In the genomic region with DNA sequence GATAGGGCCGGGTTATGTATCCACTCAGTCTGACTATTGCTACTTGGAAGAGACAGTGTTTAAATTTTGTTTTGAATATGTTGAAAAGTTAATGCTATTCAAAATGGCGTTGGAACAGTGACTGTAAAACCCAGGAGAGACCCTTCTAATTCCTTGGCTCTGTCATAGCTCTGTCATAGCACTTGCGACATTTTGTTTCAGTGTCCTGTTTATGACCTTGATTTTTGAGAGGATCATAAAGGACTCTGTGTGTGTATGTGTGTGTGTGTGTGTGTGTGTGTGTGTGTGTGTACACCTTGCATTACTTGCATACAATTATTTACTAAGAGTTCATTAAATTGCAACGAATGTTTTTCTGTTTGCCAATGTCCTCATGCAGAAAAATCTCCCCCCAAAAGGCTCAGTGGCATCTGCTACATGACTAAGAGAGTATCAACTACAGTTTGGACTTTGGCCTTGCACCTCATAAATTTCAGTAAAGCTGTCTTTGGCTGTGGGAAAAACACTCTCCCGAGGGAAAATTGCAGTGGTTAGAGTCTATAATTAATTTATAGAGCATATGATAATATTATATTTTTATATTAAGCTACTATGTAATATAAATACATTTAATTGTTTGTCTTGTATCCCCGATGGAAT, we compare ENCODE assay signal across 22 mouse cellular contexts. TPM values are rescaled to one million over a fixed set of nuclear protein-coding genes. Genes with fewer than 3 reads are reported as not detected.
DNase-seq lines count a peak whose midpoint lies in the region; ATAC-seq and TF ChIP-seq lines count a peak whose summit lies in the region.
"Had no signal": no experiment of that assay in that cellular context is flagged by ENCODE, and none has a peak within 500 bp of the region (broad histone marks: within the 10 kb centered on the region; RNA-seq: fewer than 3 reads in every experiment).

No protein-coding gene starts in this region.

- no peaks in the 10 kb centered on the region for H3K27me3 ChIP-seq in intestine, embryonic 14.5 days (replicated peaks; ENCODE audit: control insufficient read depth, insufficient read depth, low read length)
- H3K27me3 ChIP-seq in intestine, postnatal 0 days (replicated peaks; ENCODE audit: control insufficient read depth, insufficient read depth, low read length): no peaks in the 10 kb centered on the region
- no peaks in the 10 kb centered on the region for H3K27me3 ChIP-seq in hindbrain, embryonic 13.5 days
- H3K27me3 ChIP-seq: forebrain, embryonic 13.5 days; heart, embryonic 13.5 days; hindbrain, embryonic 15.5 days had no signal

- WGBS in intestine, embryonic 14.5 days: 68% methylated on average over 6 of the region's 6 CpGs
- 52% methylated on average over 6 of the region's 6 CpGs for WGBS in intestine, postnatal 0 days
- WGBS in hindbrain, embryonic 13.5 days: 84% methylated on average over 6 of the region's 6 CpGs

- no peak overlapping the region for H3K4me2 ChIP-seq in intestine, embryonic 14.5 days (ENCODE audit: low read length)
- no peak overlapping the region for H3K4me2 ChIP-seq in intestine, postnatal 0 days (replicated peaks; ENCODE audit: low read depth)
- H3K4me2 ChIP-seq in hindbrain, embryonic 13.5 days: no peak overlapping the region
- H3K4me2 ChIP-seq: forebrain, embryonic 13.5 days; heart, embryonic 13.5 days; hindbrain, embryonic 15.5 days had no signal

- H3K9me3 ChIP-seq in intestine, embryonic 14.5 days (ENCODE audit: control insufficient read depth, low read length): no peaks in the 10 kb centered on the region
- H3K9me3 ChIP-seq in intestine, postnatal 0 days (ENCODE audit: control insufficient read depth): no peaks in the 10 kb centered on the region
- peaks cover 6% of the 10 kb centered on the region; the same call in 1 of the 2 replicates for H3K9me3 ChIP-seq in hindbrain, embryonic 13.5 days
- H3K9me3 ChIP-seq: forebrain, embryonic 10.5 days; forebrain, embryonic 13.5 days; heart, embryonic 13.5 days; hindbrain, embryonic 15.5 days had no signal

- H3K4me1 ChIP-seq in intestine, embryonic 14.5 days (replicated peaks; ENCODE audit: control insufficient read depth, insufficient read depth, low read length): no peaks in the 10 kb centered on the region
- no peaks in the 10 kb centered on the region for H3K4me1 ChIP-seq in intestine, postnatal 0 days (replicated peaks; ENCODE audit: control insufficient read depth, insufficient read depth, low read length)
- no peaks in the 10 kb centered on the region for H3K4me1 ChIP-seq in hindbrain, embryonic 13.5 days (replicated peaks)
- H3K4me1 ChIP-seq: forebrain, embryonic 10.5 days; forebrain, embryonic 13.5 days; heart, embryonic 13.5 days; hindbrain, embryonic 15.5 days had no signal

- H3K27ac ChIP-seq in intestine, embryonic 14.5 days (ENCODE audit: low read depth): no peak overlapping the region
- H3K27ac ChIP-seq in intestine, postnatal 0 days (ENCODE audit: low read depth, low read length): no peak overlapping the region
- no peak overlapping the region for H3K27ac ChIP-seq in hindbrain, embryonic 13.5 days
- H3K27ac ChIP-seq: forebrain, embryonic 10.5 days; forebrain, embryonic 13.5 days; heart, embryonic 13.5 days; hindbrain, embryonic 15.5 days had no signal

- H3K4me3 ChIP-seq in intestine, embryonic 14.5 days (ENCODE audit: low read depth, low read length): no peak overlapping the region
- no peak overlapping the region for H3K4me3 ChIP-seq in intestine, postnatal 0 days (ENCODE audit: low read depth, low read length)
- no peak overlapping the region for H3K4me3 ChIP-seq in hindbrain, embryonic 13.5 days
- H3K4me3 ChIP-seq: forebrain, embryonic 10.5 days; forebrain, embryonic 13.5 days; gastrocnemius, adult 2 months; heart, embryonic 13.5 days; hindbrain, embryonic 15.5 days had no signal

- H3K9ac ChIP-seq in intestine, embryonic 14.5 days (ENCODE audit: low read length): no peak overlapping the region
- H3K9ac ChIP-seq in intestine, postnatal 0 days (ENCODE audit: low read depth, low read length): no peak overlapping the region
- no peak overlapping the region for H3K9ac ChIP-seq in hindbrain, embryonic 13.5 days
- H3K9ac ChIP-seq: forebrain, embryonic 13.5 days; heart, embryonic 13.5 days; hindbrain, embryonic 15.5 days had no signal

- H3K36me3 ChIP-seq in intestine, embryonic 14.5 days (ENCODE audit: control insufficient read depth, insufficient read depth, low read length): no peaks in the 10 kb centered on the region
- no peaks in the 10 kb centered on the region for H3K36me3 ChIP-seq in intestine, postnatal 0 days (ENCODE audit: control insufficient read depth, insufficient read depth)
- no peaks in the 10 kb centered on the region for H3K36me3 ChIP-seq in hindbrain, embryonic 13.5 days
- H3K36me3 ChIP-seq: forebrain, embryonic 10.5 days; heart, embryonic 13.5 days; hindbrain, embryonic 15.5 days had no signal

- TF ChIP-seq CTCF in intestine, postnatal 0 days (IDR thresholded peaks at IDR 0.05; ENCODE audit: low read depth): no peak

- DNase-seq in adrenal gland, adult 2 months: peak; percentile 12
- no peak for DNase-seq in adrenal gland, adult 8-10 months
- no peak for DNase-seq in intestine, embryonic 14.5 days (ENCODE audit: low spot score)
- DNase-seq in lung, postnatal 10 days: peak; percentile 11
- DNase-seq in lung, postnatal 4 days: no peak
- DNase-seq: adrenal gland, postnatal 25 days; cerebellum, adult 18-20 months; cerebellum, adult 9-10 months; cerebellum, postnatal 14 days; gastrocnemius, adult 2 months; gastrocnemius, postnatal 14 days; heart, adult 18-20 months; heart, postnatal 14 days; heart, postnatal 4 days had no signal

- 0 out of 2 replicates have a peak, but pooled peaks have one; percentile 27 for ATAC-seq in intestine, embryonic 14.5 days (replicated peaks; ENCODE audit: low FRiP score, low TSS enrichment, low read depth)
- ATAC-seq in intestine, postnatal 0 days: no peak
- no peak for ATAC-seq in hindbrain, embryonic 13.5 days (ENCODE audit: low FRiP score)
- ATAC-seq: activated CD4-positive, CD25-positive, alpha-beta regulatory T cell, adult 4 months; forebrain, embryonic 13.5 days; forebrain, embryonic 16.5 days had no signal

RNA-seq across cellular contexts. Expression of a gene that starts 17.0 kb away (rescaled TPM):
- total RNA-seq in adrenal gland, adult 2 months (2021): 10 to 100 TPM; 19.0 to 30.9 TPM
- polyA plus RNA-seq in adrenal gland, adult 2 months (2012; rRNA removed): 56.3 and 92.5 TPM in 2 replicates
- total RNA-seq in adrenal gland, adult 8-10 months (2022): 10 to 100 TPM; 20.2 to 23.5 (median 21.2) TPM
- 31.2 and 36.8 TPM in 2 replicates for polyA plus RNA-seq in intestine, embryonic 14.5 days (2014; fragmentation: Nextera tagmentation; extraction: Ambion mirVana)
- polyA plus RNA-seq in intestine, postnatal 0 days (2015; fragmentation: Nextera tagmentation; extraction: Ambion mirVana): 28.0 and 34.5 TPM in 2 replicates
- 109 and 119 TPM in 2 replicates for polyA plus RNA-seq in hindbrain, embryonic 13.5 days (2015; fragmentation: Nextera tagmentation; extraction: Ambion mirVana)

RNA-seq across cellular contexts. Expression of a gene that starts 43.7 kb away (rescaled TPM):
- 1 to 10 TPM in 1 of 2 experiments, under 1 TPM in 1; 0.73 to 1.6 TPM for total RNA-seq in adrenal gland, adult 2 months (2021)
- polyA plus RNA-seq in adrenal gland, adult 2 months (2012; rRNA removed): not detected in 2 replicates
- total RNA-seq in adrenal gland, adult 8-10 months (2022): 1 to 10 TPM in 1 of 4 experiments, under 1 TPM in 3; 0.65 to 1.3 (median 0.81) TPM
- 1.0 and 1.5 TPM in 2 replicates for polyA plus RNA-seq in intestine, embryonic 14.5 days (2014; fragmentation: Nextera tagmentation; extraction: Ambion mirVana)
- 1.0 and 1.3 TPM in 2 replicates for polyA plus RNA-seq in intestine, postnatal 0 days (2015; fragmentation: Nextera tagmentation; extraction: Ambion mirVana)
- 2.0 and 2.2 TPM in 2 replicates for polyA plus RNA-seq in hindbrain, embryonic 13.5 days (2015; fragmentation: Nextera tagmentation; extraction: Ambion mirVana)

RNA-seq across cellular contexts. Expression of a gene that starts 43.8 kb away (rescaled TPM):
- total RNA-seq in adrenal gland, adult 2 months (2021): 100 to 1,000 TPM; 220 to 233 TPM
- polyA plus RNA-seq in adrenal gland, adult 2 months (2012; rRNA removed): 169 and 270 TPM in 2 replicates
- total RNA-seq in adrenal gland, adult 8-10 months (2022): 100 to 1,000 TPM; 148 to 209 (median 180) TPM
- 112 and 116 TPM in 2 replicates for polyA plus RNA-seq in intestine, embryonic 14.5 days (2014; fragmentation: Nextera tagmentation; extraction: Ambion mirVana)
- polyA plus RNA-seq in intestine, postnatal 0 days (2015; fragmentation: Nextera tagmentation; extraction: Ambion mirVana): 68.1 and 71.0 TPM in 2 replicates
- polyA plus RNA-seq in hindbrain, embryonic 13.5 days (2015; fragmentation: Nextera tagmentation; extraction: Ambion mirVana): 137 and 140 TPM in 2 replicates

Comparison
In these comparisons a context has a peak if more than half of its experiments do, and no peak if none do; other contexts are left out.
1. DNase-seq: peak in adrenal gland, adult 2 months (single experiment) and lung, postnatal 10 days (single experiment); none in adrenal gland, adult 8-10 months (single experiment), intestine, embryonic 14.5 days (single experiment) and lung, postnatal 4 days (0 of 2).